ENCODE assay signal across 31 mouse cellular contexts in genomic region chr16:72412879-72413278, GRCm38 (mm10).
DNase-seq lines count a peak whose midpoint lies in the region; ATAC-seq and TF ChIP-seq lines count a peak whose summit lies in the region.
"Had no signal": no experiment of that assay in that cellular context is flagged by ENCODE, and none has a peak within 500 bp of the region (broad histone marks: within the 10 kb centered on the region; RNA-seq: fewer than 3 reads in every experiment).

No protein-coding gene starts in this region.

- H3K4me3 ChIP-seq in hindbrain, embryonic 11.5 days (ENCODE audit: low read depth, low read length): no peak overlapping the region
- no peak overlapping the region for H3K4me3 ChIP-seq in hindbrain, embryonic 10.5 days
- H3K4me3 ChIP-seq in limb, embryonic 11.5 days (ENCODE audit: low read depth, low read length): no peak overlapping the region
- H3K4me3 ChIP-seq in limb, embryonic 10.5 days: no peak overlapping the region
- H3K4me3 ChIP-seq in stomach, embryonic 14.5 days (ENCODE audit: low read depth, low read length): no peak overlapping the region
- no peak overlapping the region for H3K4me3 ChIP-seq in stomach, postnatal 0 days (ENCODE audit: low read depth, low read length)
- H3K4me3 ChIP-seq: hindbrain, embryonic 12.5 days; limb, embryonic 12.5 days; liver, embryonic 15.5 days; lung, embryonic 15.5 days; midbrain, embryonic 10.5 days; myocyte; neural tube, embryonic 13.5 days had no signal

- no peak overlapping the region for H3K9ac ChIP-seq in hindbrain, embryonic 11.5 days (ENCODE audit: low read depth, low read length)
- H3K9ac ChIP-seq in limb, embryonic 11.5 days (ENCODE audit: low read length): no peak overlapping the region
- no peak overlapping the region for H3K9ac ChIP-seq in stomach, embryonic 14.5 days (replicated peaks; ENCODE audit: low read depth, low read length)
- H3K9ac ChIP-seq in stomach, postnatal 0 days (ENCODE audit: low read length): no peak overlapping the region
- H3K9ac ChIP-seq: hindbrain, embryonic 12.5 days; limb, embryonic 12.5 days; liver, embryonic 15.5 days; lung, embryonic 15.5 days; neural tube, embryonic 13.5 days had no signal

- ATAC-seq in hindbrain, embryonic 11.5 days (ENCODE audit: low FRiP score): peak; percentile 33; the same call in 1 of the 2 replicates
- 0 out of 2 replicates have a peak, but pooled peaks have one; percentile 21 for ATAC-seq in limb, embryonic 11.5 days (ENCODE audit: insufficient number of reproducible peaks, low FRiP score, low TSS enrichment, low read depth)
- ATAC-seq in stomach, embryonic 14.5 days (ENCODE audit: insufficient number of reproducible peaks, insufficient read depth, low FRiP score, low read depth): peak; percentile 68
- no peak for ATAC-seq in stomach, postnatal 0 days (ENCODE audit: low FRiP score, low TSS enrichment)
- no peak for ATAC-seq in megakaryocyte, adult 5-6 weeks (ENCODE audit: poor library complexity, severe bottlenecking)
- ATAC-seq: forebrain, embryonic 14.5 days; hindbrain, postnatal 0 days; Patski had no signal

- no peak overlapping the region for H3K4me2 ChIP-seq in hindbrain, embryonic 11.5 days (replicated peaks; ENCODE audit: low read depth, low read length)
- H3K4me2 ChIP-seq in limb, embryonic 11.5 days (ENCODE audit: low read depth, severe bottlenecking): no peak overlapping the region
- H3K4me2 ChIP-seq in stomach, embryonic 14.5 days (replicated peaks; ENCODE audit: low read depth, low read length): no peak overlapping the region
- H3K4me2 ChIP-seq in stomach, postnatal 0 days (replicated peaks; ENCODE audit: low read depth): no peak overlapping the region
- H3K4me2 ChIP-seq: hindbrain, embryonic 12.5 days; limb, embryonic 12.5 days; liver, embryonic 15.5 days; lung, embryonic 15.5 days; neural tube, embryonic 13.5 days had no signal

- no peaks in the 10 kb centered on the region for H3K36me3 ChIP-seq in hindbrain, embryonic 11.5 days (ENCODE audit: control insufficient read depth, insufficient read depth, low read length)
- H3K36me3 ChIP-seq in hindbrain, embryonic 10.5 days: no peaks in the 10 kb centered on the region
- H3K36me3 ChIP-seq in limb, embryonic 11.5 days (ENCODE audit: control insufficient read depth, insufficient read depth, low read length): no peaks in the 10 kb centered on the region
- H3K36me3 ChIP-seq in limb, embryonic 10.5 days: no peaks in the 10 kb centered on the region
- no peaks in the 10 kb centered on the region for H3K36me3 ChIP-seq in stomach, embryonic 14.5 days (ENCODE audit: control insufficient read depth, insufficient read depth, low read length)
- H3K36me3 ChIP-seq in stomach, postnatal 0 days (ENCODE audit: control insufficient read depth, insufficient read depth, low read length): no peaks in the 10 kb centered on the region
- H3K36me3 ChIP-seq: hindbrain, embryonic 12.5 days; limb, embryonic 12.5 days; liver, embryonic 15.5 days; lung, embryonic 15.5 days; midbrain, embryonic 10.5 days; neural tube, embryonic 13.5 days had no signal

- no peaks in the 10 kb centered on the region for H3K9me3 ChIP-seq in hindbrain, embryonic 11.5 days (ENCODE audit: control insufficient read depth, low read length)
- 0 out of 2 replicates have a peak, but pooled peaks cover 4% of the 10 kb centered on the region for H3K9me3 ChIP-seq in hindbrain, embryonic 10.5 days
- no peaks in the 10 kb centered on the region for H3K9me3 ChIP-seq in limb, embryonic 11.5 days (ENCODE audit: control insufficient read depth, low read length)
- H3K9me3 ChIP-seq in limb, embryonic 10.5 days (replicated peaks): no peaks in the 10 kb centered on the region
- no peaks in the 10 kb centered on the region for H3K9me3 ChIP-seq in stomach, embryonic 14.5 days (ENCODE audit: control insufficient read depth, low read depth, low read length)
- no peaks in the 10 kb centered on the region for H3K9me3 ChIP-seq in stomach, postnatal 0 days (ENCODE audit: control insufficient read depth, low read length)
- H3K9me3 ChIP-seq: hindbrain, embryonic 12.5 days; liver, embryonic 15.5 days; lung, embryonic 15.5 days; midbrain, embryonic 10.5 days; neural tube, embryonic 13.5 days had no signal

- TF ChIP-seq EP300 in stomach, postnatal 0 days (optimal IDR thresholded peaks at IDR 0.05): no peak

- no peak for DNase-seq in hindbrain, embryonic 11.5 days (ENCODE audit: low spot score)
- DNase-seq in hindbrain, embryonic 10.5 days (ENCODE audit: low spot score): no peak
- no peak for DNase-seq in limb, embryonic 11.5 days (ENCODE audit: low spot score)
- no peak for DNase-seq in limb, embryonic 10.5 days (ENCODE audit: low spot score)
- no peak for DNase-seq in stomach, postnatal 0 days (ENCODE audit: low spot score)
- DNase-seq: adrenal gland, postnatal 10 days; cerebellum, adult 11 months; cerebellum, adult 9-10 months; cerebellum, postnatal 36 days; gastrocnemius, postnatal 14 days; heart, postnatal 14 days; kidney, adult 18-20 months; kidney, postnatal 14 days; layer of hippocampus, adult 9-11 months; retina, postnatal 1 day; right cerebral cortex, postnatal 14 days; thymus, adult 2 months; thymus, postnatal 36 days had no signal

- no peak for TF ChIP-seq CTCF in stomach, postnatal 0 days (IDR thresholded peaks at IDR 0.05; ENCODE audit: low read depth)

- no peak overlapping the region for H3K27ac ChIP-seq in hindbrain, embryonic 11.5 days (ENCODE audit: low read depth, low read length)
- H3K27ac ChIP-seq in hindbrain, embryonic 10.5 days: no peak overlapping the region
- H3K27ac ChIP-seq in limb, embryonic 11.5 days (replicated peaks; ENCODE audit: low read depth, low read length): no peak overlapping the region
- H3K27ac ChIP-seq in limb, embryonic 10.5 days: no peak overlapping the region
- no peak overlapping the region for H3K27ac ChIP-seq in stomach, embryonic 14.5 days (ENCODE audit: low read length)
- H3K27ac ChIP-seq in stomach, postnatal 0 days (replicated peaks): no peak overlapping the region
- H3K27ac ChIP-seq: hindbrain, embryonic 12.5 days; hindbrain, postnatal 0 days; limb, embryonic 12.5 days; liver, embryonic 15.5 days; lung, embryonic 15.5 days; macrophage; midbrain, embryonic 10.5 days; neural tube, embryonic 13.5 days had no signal

- H3K27me3 ChIP-seq in hindbrain, embryonic 11.5 days (ENCODE audit: control insufficient read depth, insufficient read depth, low read length): no peaks in the 10 kb centered on the region
- H3K27me3 ChIP-seq in hindbrain, embryonic 10.5 days (ENCODE audit: insufficient read depth, poor library complexity, severe bottlenecking): no peaks in the 10 kb centered on the region
- H3K27me3 ChIP-seq in limb, embryonic 11.5 days (ENCODE audit: control insufficient read depth, insufficient read depth, low read length): no peaks in the 10 kb centered on the region
- H3K27me3 ChIP-seq in limb, embryonic 10.5 days (ENCODE audit: low read depth, poor library complexity, severe bottlenecking): no peaks in the 10 kb centered on the region
- H3K27me3 ChIP-seq in stomach, embryonic 14.5 days (ENCODE audit: control insufficient read depth, insufficient read depth, low read length): no peaks in the 10 kb centered on the region
- no peaks in the 10 kb centered on the region for H3K27me3 ChIP-seq in stomach, postnatal 0 days (ENCODE audit: control insufficient read depth, insufficient read depth, low read length)
- H3K27me3 ChIP-seq: hindbrain, embryonic 12.5 days; limb, embryonic 12.5 days; liver, embryonic 15.5 days; lung, embryonic 15.5 days; neural tube, embryonic 13.5 days; Patski had no signal

- no peaks in the 10 kb centered on the region for H3K4me1 ChIP-seq in hindbrain, embryonic 11.5 days (replicated peaks; ENCODE audit: control insufficient read depth, insufficient read depth, low read length)
- H3K4me1 ChIP-seq in hindbrain, embryonic 10.5 days (replicated peaks): peaks cover 12% of the 10 kb centered on the region
- no peaks in the 10 kb centered on the region for H3K4me1 ChIP-seq in limb, embryonic 11.5 days (ENCODE audit: control insufficient read depth, insufficient read depth, low read length)
- peaks cover 16% of the 10 kb centered on the region for H3K4me1 ChIP-seq in limb, embryonic 10.5 days
- 0 out of 2 replicates have a peak, but pooled peaks cover 8% of the 10 kb centered on the region for H3K4me1 ChIP-seq in stomach, embryonic 14.5 days (ENCODE audit: control insufficient read depth, insufficient read depth, low read length)
- no peaks in the 10 kb centered on the region for H3K4me1 ChIP-seq in stomach, postnatal 0 days (replicated peaks; ENCODE audit: control insufficient read depth, insufficient read depth)
- H3K4me1 ChIP-seq: liver, embryonic 15.5 days had no signal

- 51% methylated on average over 7 of the region's 7 CpGs for WGBS in hindbrain, embryonic 11.5 days
- 72% methylated on average over 7 of the region's 7 CpGs for WGBS in hindbrain, embryonic 10.5 days
- WGBS in limb, embryonic 11.5 days: 48% methylated on average over 7 of the region's 7 CpGs
- WGBS in limb, embryonic 10.5 days: 49% methylated on average over 7 of the region's 7 CpGs
- WGBS in stomach, embryonic 14.5 days: 6% methylated on average over 7 of the region's 7 CpGs
- WGBS in stomach, postnatal 0 days: 11% methylated on average over 7 of the region's 7 CpGs

Comparison
In these comparisons a context has a peak if more than half of its experiments do, and no peak if none do; other contexts are left out.
1. ATAC-seq: peak in hindbrain, embryonic 11.5 days (single experiment), limb, embryonic 11.5 days (single experiment) and stomach, embryonic 14.5 days (single experiment); none in stomach, postnatal 0 days (single experiment) and megakaryocyte, adult 5-6 weeks (single experiment).